Mouse (Mus musculus): ENCODE measurements at regions not wholly inside any gene's neighbourhood (a gene's known extent, or its start where the extent isn't known, plus 50 kb on each side); places are given as distances from the start of the nearest gene placed in this dataset.

- no peak for DNase-seq (ENCODE audit: low spot score in 2 of 2)
Measured at GRCm38 (mm10) chr8:113176591-113176990, 458.8 kb upstream of the Mon1b start.

- peak in 1 of 2 experiments; percentile 11 for DNase-seq (ENCODE audit: low spot score in 2 of 2)
Measured at GRCm38 (mm10) chr8:113183186-113183585, 452.2 kb upstream of the Mon1b start.

GRCm38 (mm10) chr8:113190537-113190936, 444.9 kb upstream of the Mon1b start:
- DNase-seq (ENCODE audit: low spot score in 2 of 2): no peak

GRCm38 (mm10) chr8:113191537-113191936, 443.9 kb upstream of the Mon1b start:
- DNase-seq (ENCODE audit: low spot score in 2 of 2): no peak

Data from layer of hippocampus, postnatal 10 days (tissue).